Mouse (Mus musculus) adipocyte (in vitro differentiated cells): ENCODE data around the gene Spdye4b.
"Not testable (repeated sequence)": the region's sequence is repeated elsewhere in the genome, so short reads cannot be mapped to it uniquely, and the experiment has no call there.

Experiments used
- DNase-seq: peaks from one replicate; pipeline ENCODE4 v3.0.0-alpha.2; 2016; ENCODE audit warnings: low spot score

Spdye4b gene

DNA sequence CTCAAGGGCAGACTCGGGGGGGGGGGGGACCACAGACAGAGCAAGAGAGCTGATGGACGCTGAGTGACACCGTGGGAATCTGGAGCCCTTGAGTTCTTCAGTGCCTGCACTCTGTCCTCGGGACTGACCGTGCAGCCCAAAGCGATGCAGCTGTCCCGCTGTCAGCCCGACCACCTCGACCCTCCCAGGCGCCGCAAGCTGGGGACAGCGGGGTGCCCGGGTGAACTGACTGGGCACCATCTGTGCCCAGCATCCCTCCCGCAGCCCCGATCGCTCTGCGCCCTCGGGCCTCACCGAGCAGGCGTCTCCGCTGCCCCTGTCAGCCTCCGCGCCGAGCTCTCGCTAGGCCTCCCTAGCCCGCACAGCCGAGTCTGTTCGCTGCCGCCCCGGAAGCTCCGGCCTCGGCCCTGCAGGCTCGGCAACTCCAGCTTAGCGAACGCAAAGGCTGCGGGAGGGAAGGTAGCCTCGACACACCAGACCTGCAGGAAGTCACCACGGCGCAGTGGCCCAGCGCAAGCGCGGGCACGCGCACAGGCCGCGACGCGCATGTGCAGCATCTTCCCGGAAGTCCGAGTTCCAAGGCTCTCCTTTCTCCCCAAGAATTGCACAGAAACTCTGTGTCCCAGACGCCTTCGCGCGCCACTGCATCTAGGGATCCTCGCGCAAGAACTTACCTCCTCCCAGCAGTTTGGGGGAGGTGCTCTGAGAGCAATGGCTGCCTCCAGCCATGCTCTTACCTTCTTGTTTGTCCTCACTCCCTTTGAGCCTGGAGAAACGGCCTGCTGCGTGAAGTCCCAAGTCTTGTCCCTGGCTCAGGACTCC is at the start of gene Spdye4b, which contains the start of gene Rbak:
Gene Spdye4b, plus strand, starts transcription at position 763 of the 822 bp plus-strand sequence.
Gene Rbak, minus strand, starts transcription at position 521 of the 822 bp plus-strand sequence.
- peak; percentile 99 for DNase-seq

- DNase-seq, result no peak
Measured at GRCm38 (mm10) chr5:143132935-143133514, 47.8 kb upstream of the Spdye4b start.

GRCm38 (mm10) chr5:143134216-143135010 is 46.4 kb upstream of the Spdye4b start:
- not testable (repeated sequence) for DNase-seq

GRCm38 (mm10) chr5:143135042-143135441 is 45.8 kb upstream of the Spdye4b start:
- DNase-seq, result no peak

DNA sequence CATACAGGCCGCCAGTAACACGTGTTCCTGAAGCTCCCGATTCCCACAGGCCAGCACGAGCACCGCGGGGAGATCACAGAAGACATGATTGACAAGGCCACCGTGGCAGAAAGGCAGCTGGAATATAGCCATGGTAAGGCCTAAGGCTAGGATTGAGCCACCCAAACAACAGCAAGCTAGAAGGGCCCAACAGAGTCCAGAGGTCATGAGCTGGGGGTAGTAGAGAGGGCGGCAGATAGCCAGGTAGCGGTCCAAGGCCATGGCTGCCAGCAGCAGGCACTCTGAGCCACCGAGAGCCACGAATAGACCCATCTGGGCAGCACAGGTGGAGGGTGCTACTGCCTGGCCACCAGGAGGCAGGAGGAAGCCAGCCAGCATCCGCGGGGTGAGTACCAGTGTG is 43.2 kb upstream of the Spdye4b start:
- DNase-seq, result no peak

GRCm38 (mm10) chr5:143147481-143147880 is 33.3 kb upstream of the Spdye4b start, which contains the start of gene Olfr718-ps1:
Gene Olfr718-ps1, minus strand, starts transcription at chr5:143147581.
- DNase-seq, result no peak

DNA sequence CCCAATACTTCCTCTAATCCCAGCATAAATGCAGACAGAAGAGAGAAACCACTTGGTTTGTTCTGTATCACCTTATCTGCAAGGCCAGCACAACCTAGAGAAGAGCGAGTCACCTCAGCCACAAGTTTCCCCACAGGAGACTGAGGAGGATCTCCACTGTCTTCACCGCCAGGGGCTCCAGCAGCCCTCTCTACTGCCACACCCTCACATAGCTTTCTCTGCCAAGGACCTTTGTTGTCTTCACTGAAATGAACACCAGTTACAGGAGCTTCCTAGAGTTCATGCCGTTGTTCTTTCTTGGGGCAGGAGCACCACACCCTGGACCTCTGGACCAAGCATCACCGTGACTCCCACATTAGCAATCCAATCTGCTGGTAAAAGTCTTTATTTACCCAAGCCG is 32.2 kb upstream of the Spdye4b start:
- DNase-seq, result no peak

DNA sequence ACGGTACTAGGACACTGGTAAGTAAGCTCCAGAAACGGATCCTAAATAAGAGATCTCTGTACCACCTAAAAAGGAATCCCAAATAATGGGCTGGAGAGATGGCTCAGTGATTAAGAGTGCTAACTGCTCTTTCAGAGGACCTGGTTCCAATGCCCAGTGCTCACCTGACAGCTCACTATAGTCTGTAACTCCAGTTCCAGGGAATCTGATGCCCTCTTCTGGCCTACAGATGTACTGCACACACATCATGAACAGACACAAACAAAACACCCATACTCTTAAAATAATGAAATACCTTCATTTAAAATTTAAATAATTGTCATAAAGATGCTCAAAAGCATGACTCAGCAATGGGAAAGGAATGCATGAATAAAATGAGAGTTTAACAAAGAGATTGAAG is 31.3 kb upstream of the Spdye4b start:
- no peak for DNase-seq

DNA sequence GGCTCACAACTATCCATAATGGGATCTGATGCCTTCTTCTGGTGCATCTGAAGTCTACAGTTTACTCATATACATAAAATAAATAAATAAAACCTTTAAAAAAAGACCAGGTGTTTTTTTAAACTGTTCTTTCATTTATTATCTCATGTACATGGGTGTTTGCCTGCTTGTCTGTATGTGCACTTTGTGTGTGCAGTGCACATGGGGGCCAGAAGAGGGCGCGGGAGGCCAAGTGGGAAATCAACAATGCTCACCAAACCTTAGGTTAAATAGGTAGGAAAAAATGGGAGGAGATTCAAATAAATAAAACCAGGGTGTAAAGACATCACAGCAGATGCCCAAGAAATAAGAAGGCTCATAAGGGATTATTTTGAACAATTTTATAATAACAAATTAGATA is 30.8 kb upstream of the Spdye4b start:
- no peak for DNase-seq

DNA sequence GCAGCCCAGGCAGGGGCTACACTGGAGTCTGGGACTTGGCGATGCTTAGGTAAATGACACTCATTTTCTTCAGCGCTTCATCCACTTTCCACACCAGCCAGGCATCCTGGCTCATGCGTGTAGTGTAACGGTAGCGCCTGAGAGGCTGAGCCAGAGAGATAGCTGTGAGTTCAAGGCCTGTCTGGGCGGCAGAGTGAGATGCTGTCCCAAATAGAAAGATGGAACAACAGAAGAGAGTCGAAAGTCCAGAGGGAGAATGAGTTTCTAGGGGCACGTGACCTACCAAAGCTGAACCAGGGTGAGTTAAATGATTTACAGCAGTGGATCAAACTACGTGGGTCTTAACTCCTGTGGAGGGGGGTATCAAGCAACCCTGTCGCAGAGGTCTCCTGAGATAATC is 27.1 kb upstream of the Spdye4b start:
- no peak for DNase-seq

DNA sequence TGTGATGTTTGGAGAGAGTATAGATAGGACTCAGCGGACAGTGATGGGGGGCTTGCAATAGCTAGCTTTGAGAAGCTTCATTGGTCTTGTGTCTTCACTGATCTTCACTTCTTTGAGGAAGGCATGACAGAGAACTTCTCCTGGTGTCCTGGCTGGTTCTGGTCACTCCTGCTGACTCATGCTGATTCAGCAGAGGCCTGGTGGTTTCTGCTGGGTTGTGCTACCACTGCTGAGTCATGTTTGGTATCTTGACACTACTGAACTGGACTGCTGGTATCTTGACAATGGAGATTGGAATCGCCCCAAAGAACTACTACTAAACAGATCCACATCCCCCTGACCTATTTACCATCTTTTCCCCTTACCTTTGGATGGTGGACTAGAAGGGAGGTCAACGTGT is 25.3 kb upstream of the Spdye4b start:
- DNase-seq, result no peak

GRCm38 (mm10) chr5:143165508-143166070 is 15.2 kb upstream of the Spdye4b start:
- no peak for DNase-seq

DNA sequence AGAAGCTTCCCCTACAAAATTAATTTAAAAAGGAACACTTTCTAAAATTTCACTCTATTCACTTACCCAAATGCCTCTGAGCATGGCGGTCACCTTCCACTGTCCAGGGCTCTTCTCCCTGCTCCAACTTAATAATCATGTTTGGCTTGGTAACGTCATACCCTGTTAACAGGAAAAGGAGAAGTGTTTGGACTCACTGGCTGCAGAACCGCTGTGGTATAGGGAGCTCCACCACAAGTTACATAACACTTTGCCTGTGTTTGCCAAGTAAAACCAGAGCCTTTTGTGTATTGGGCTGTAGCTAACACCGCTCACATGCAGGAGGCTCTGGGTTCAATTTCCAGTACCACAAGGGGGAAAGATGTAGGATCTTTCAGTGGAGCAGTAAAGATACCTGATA is 4.8 kb upstream of the Spdye4b start:
- DNase-seq, result no peak

- DNase-seq, result no peak
Measured at GRCm38 (mm10) chr5:143177541-143178200, 3.1 kb upstream of the Spdye4b start.

- DNase-seq, result peak; percentile 49
Measured at GRCm38 (mm10) chr5:143179179-143179578, 1.6 kb upstream of the Spdye4b start.

GRCm38 (mm10) chr5:143188014-143188413 is 7.2 kb downstream of the Spdye4b start:
- not testable (repeated sequence) for DNase-seq

- no peak for DNase-seq
Measured at GRCm38 (mm10) chr5:143192806-143193205, 12.0 kb downstream of the Spdye4b start.

- DNase-seq, result not testable (repeated sequence)
Measured at GRCm38 (mm10) chr5:143194747-143195146, 13.9 kb downstream of the Spdye4b start.

DNA sequence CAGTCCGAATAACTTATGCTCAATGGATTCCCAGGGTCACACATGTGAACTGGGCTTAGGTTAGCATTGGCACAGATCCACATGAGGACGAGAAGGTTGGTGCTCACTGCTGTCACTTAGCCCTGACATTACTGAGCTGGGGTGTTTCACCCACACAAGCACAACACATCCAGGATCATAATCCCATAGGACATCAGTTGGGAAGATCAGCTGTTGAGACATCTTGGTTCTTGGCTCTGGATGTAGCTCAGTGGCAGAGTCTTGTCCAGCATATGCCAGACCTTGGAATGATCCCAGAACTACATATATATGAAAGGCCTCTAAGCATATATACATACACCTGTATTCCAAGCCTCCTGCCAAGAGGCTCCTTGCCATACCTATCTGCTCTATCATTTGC is 14.3 kb downstream of the Spdye4b start:
- DNase-seq, result no peak

DNA sequence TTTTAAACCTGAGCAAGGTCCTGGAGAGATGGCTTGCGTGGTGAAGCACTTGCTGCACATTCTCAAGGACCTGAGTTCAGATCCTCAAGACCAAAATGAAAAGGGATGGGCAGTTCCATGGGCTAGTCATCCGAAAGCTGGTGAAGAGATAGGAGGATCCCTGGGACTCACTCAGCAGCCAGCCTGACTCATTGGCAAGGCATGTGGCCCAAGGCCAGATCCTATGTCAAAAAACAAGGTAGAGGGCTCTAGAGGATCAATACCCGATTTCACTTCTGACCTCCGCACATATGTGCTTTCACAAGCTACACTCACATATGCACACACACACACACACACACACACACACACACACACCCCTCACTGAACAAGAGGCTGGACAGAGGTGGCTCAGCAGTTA is 15.7 kb downstream of the Spdye4b start:
- no peak for DNase-seq

DNA sequence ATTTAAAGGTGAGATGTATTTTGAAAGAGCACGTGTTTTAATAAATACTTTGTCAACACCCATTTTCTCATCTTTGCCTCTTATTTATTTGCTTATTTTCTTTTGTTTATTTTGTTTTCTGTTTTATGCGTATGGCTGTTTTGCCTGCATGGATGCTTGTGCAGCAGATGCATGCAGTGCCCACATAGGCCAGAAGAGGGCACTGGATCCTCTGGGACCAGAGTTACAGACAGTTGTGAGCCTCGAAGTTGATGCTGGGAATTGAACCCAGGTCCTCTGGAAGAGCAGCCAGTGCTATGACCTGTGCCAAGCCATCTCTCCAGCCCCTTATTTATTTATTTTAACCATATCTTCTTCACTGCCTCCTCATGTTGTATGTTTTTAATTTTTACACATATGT is 24.2 kb downstream of the Spdye4b start:
- no peak for DNase-seq

- DNase-seq, result no peak
Measured at GRCm38 (mm10) chr5:143213832-143214231, 33.0 kb downstream of the Spdye4b start.
